Mouse (Mus musculus) liver, embryonic 14.5 days (tissue): Measurements from ENCODE around the gene Baz2b. TPM values are rescaled to one million over a fixed set of nuclear protein-coding genes. Genes with fewer than 3 reads are reported as not detected.

Experiments
- ATAC-seq: fragments of 200-750 bp; cut with Nextera tagmentation; 2 replicates; pipeline ENCODE4 v1.8.0; 2017; ENCODE audit warnings: moderate number of reproducible peaks, mild to moderate bottlenecking, moderate library complexity; ENCODE audit not compliant: insufficient read depth
- DNase-seq, 3 experiments: peaks; one replicate each; pipeline ENCODE4 v3.0.0-alpha.2; 2012 to 2013; ENCODE audit warnings: low read depth in 3 of 3, low spot score in 3 of 3
- H3K27ac ChIP-seq: fragments of 300-500 bp; sonication (generic); 2 replicates; pipeline ENCODE4 v1.5.1; 2014; ENCODE audit warnings: moderate library complexity, mild to moderate bottlenecking, control low read depth, inconsistent platforms
- H3K27me3 ChIP-seq: fragments of 300-500 bp; sonication (generic); 2 replicates; pipeline ENCODE4 v1.6.1; 2014; ENCODE audit warnings: mild to moderate bottlenecking, low read length, moderate library complexity; ENCODE audit not compliant: control insufficient read depth, insufficient read depth
- H3K36me3 ChIP-seq: fragments of 300-500 bp; sonication (generic); replicated peaks from 2 replicates; pipeline ENCODE4 v1.6.1; 2014; ENCODE audit warnings: low read depth; ENCODE audit not compliant: control insufficient read depth, insufficient read depth
- H3K4me1 ChIP-seq, 2 experiments: fragments of 200-500 bp in 1 of 2; fragments of 300-500 bp in 1 of 2; sonication (generic) in 1 of 2; replicated peaks; 2 replicates each; pipeline ENCODE4 v1.6.1; 2012 to 2014; ENCODE audit warnings: antibody characterized with exemption in 1 of 2, inconsistent platforms in 1 of 2, low read length in 1 of 2; ENCODE audit not compliant: control insufficient read depth in 2 of 2, insufficient read depth in 2 of 2
- H3K4me2 ChIP-seq: fragments of 300-500 bp; sonication (generic); 2 replicates; pipeline ENCODE4 v1.6.1; 2014; ENCODE audit warnings: low read depth, mild to moderate bottlenecking, control low read depth, moderate library complexity
- H3K4me3 ChIP-seq, 2 experiments: fragments of 200-500 bp in 1 of 2; fragments of 300-500 bp in 1 of 2; sonication (generic) in 1 of 2; 2 replicates each; pipeline ENCODE4 v1.5.1; 2012 to 2014; ENCODE audit warnings: low read depth in 2 of 2, low read length in 2 of 2, mild to moderate bottlenecking in 2 of 2, control low read depth in 1 of 2, inconsistent platforms in 1 of 2, moderate library complexity in 1 of 2; ENCODE audit not compliant: insufficient read depth in 1 of 2
- H3K9ac ChIP-seq: fragments of 300-500 bp; sonication (generic); replicated peaks from 2 replicates; pipeline ENCODE4 v1.6.1; 2014; ENCODE audit warnings: mild to moderate bottlenecking, control low read depth, moderate library complexity
- H3K9me3 ChIP-seq: fragments of 300-500 bp; sonication (generic); 2 replicates; pipeline ENCODE4 v1.6.1; 2016; ENCODE audit warnings: low read length, mixed read lengths; ENCODE audit not compliant: control insufficient read depth
- CTCF ChIP-seq: IDR thresholded peaks from 2 replicates; pipeline ENCODE4 v1.5.1; 2016; ENCODE audit warnings: antibody characterized with exemption, low read depth, control low read depth
- EP300 ChIP-seq: IDR thresholded peaks from 2 replicates; pipeline ENCODE4 v1.6.1; 2016; ENCODE audit warnings: antibody characterized with exemption, low read depth
- WGBS: fragments of 180-500 bp; shearing (Covaris S2); extraction: QIAGEN DNeasy Blood & Tissue Kit; methylation state at CpG from one replicate; pipeline ENCODE4 v1.1.7; 2014; ENCODE audit not compliant: insufficient replicate concordance; 5-methylcytosine and 5-hydroxymethylcytosine counted together
- polyA plus RNA-seq, 2 experiments: library from polyadenylated mRNA; depleted of rRNA in 1 of 2; stranded (reverse) in 1 of 2; unstranded in 1 of 2; fragments of >200 nt; fragmentation: Nextera tagmentation in 1 of 2; extraction: Ambion mirVana in 1 of 2; gene quantifications; 2 replicates each; pipeline versions ENCODE4 v1.2.1 to v1.2.3; 2012 to 2014

Baz2b gene
- polyA plus RNA-seq, 2 experiments, result 9.1 to 11.0 TPM

GRCm38 (mm10) chr2:60054808-60055535, 154.7 kb downstream of the Baz2b start:
- no peak overlapping the region for H3K27ac ChIP-seq
- H3K4me2 ChIP-seq, result no peak overlapping the region
- DNase-seq (no peak), ATAC-seq (no peak)
- peaks cover 8 to 18% of the 10 kb centered on the region in 2 experiments for H3K4me1 ChIP-seq
- no peaks in the 10 kb centered on the region for H3K27me3 ChIP-seq
- H3K4me3 ChIP-seq, result no peak overlapping the region
- H3K9me3 ChIP-seq, result no peaks in the 10 kb centered on the region
- 80% methylated on average over 10 of the region's 10 CpGs for WGBS
- no peaks in the 10 kb centered on the region for H3K36me3 ChIP-seq
- no peak overlapping the region for H3K9ac ChIP-seq
- TF ChIP-seq CTCF, result no peak
- no peak for TF ChIP-seq EP300

- H3K4me1 ChIP-seq, result peaks cover 0 to 10% of the 10 kb centered on the region in 2 experiments; a peak in 2 of 4 replicates
- H3K9ac ChIP-seq, result no peak overlapping the region
- no peaks in the 10 kb centered on the region for H3K36me3 ChIP-seq
- no peak for TF ChIP-seq CTCF
- TF ChIP-seq EP300, result no peak
- WGBS, result 76% methylated on average over 11 of the region's 11 CpGs
- no peaks in the 10 kb centered on the region for H3K9me3 ChIP-seq
- no peak overlapping the region for H3K27ac ChIP-seq
- H3K27me3 ChIP-seq, result no peaks in the 10 kb centered on the region
- ATAC-seq (no peak), DNase-seq (no peak)
- H3K4me3 ChIP-seq, result no peak overlapping the region
- H3K4me2 ChIP-seq, result no peak overlapping the region
Observed at GRCm38 (mm10) chr2:60053222-60054010, 156.2 kb downstream of the Baz2b start.

GRCm38 (mm10) chr2:60050667-60051460, 158.8 kb downstream of the Baz2b start:
- ATAC-seq, result peak; percentile 51; the same call in 1 of the 2 replicates
- Histone ChIP-seq H3K27me3 (no peaks in the 10 kb centered on the region), H3K36me3 (no peaks in the 10 kb centered on the region), H3K4me1 (peaks cover 6 to 15% of the 10 kb centered on the region in 2 experiments), H3K27ac (no peak overlapping the region), H3K4me2 (no peak overlapping the region), H3K9ac (no peak overlapping the region), H3K9me3 (no peaks in the 10 kb centered on the region), H3K4me3 (no peak overlapping the region)
- no peak for TF ChIP-seq CTCF
- TF ChIP-seq EP300, result no peak
- WGBS, result 47% methylated on average over 9 of the region's 9 CpGs
- DNase-seq, result peak in 1 of 3 experiments; percentile 49

DNA sequence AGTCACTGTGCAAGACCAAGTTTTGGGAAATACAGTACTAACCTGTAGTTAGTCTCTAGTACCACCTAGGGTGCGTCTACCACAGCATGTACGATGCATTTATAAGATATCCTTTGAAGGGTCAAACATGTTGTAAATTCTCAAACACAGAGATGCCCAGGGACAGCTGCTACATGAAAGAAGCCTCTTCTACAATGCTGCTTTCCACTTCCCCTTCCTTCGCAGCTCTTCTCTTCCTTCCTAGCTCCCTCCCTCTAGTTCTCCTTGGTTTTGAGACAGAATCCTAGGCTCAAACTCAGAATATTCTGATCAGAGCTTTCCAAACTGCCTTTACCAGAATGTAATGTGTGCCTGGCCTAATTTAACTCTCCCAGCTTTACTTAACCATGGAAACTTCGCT, 159.8 kb downstream of the Baz2b start:
- Histone ChIP-seq H3K4me2 (no peak overlapping the region), H3K9ac (no peak overlapping the region), H3K36me3 (no peaks in the 10 kb centered on the region), H3K9me3 (no peaks in the 10 kb centered on the region), H3K4me1 (peaks cover 8 to 16% of the 10 kb centered on the region in 2 experiments), H3K27me3 (no peaks in the 10 kb centered on the region), H3K27ac (no peak overlapping the region), H3K4me3 (no peak overlapping the region)
- DNase-seq (no peak), ATAC-seq (no peak)
- TF ChIP-seq CTCF (no peak), EP300 (no peak)
- WGBS, result 62% methylated on average over 4 of the region's 4 CpGs
